Mouse (Mus musculus) G1E-ER4 (cell line): ENCODE results near the gene Peg12. TPM values are rescaled to one million over a fixed set of nuclear protein-coding genes. Genes with fewer than 3 reads are reported as not detected.

ENCODE experiments used
- GATA1 ChIP-seq: IDR thresholded peaks from one replicate; pipeline ENCODE4 v1.8.0; 2012; ENCODE audit warnings: low read length, inconsistent platforms
- polyA plus RNA-seq: library from polyadenylated mRNA; stranded (reverse); fragments of >175 nt; gene quantifications from 2 replicates; pipeline ENCODE4 v1.2.3, GENCODE M21; 2012

The Peg12 gene
- polyA plus RNA-seq: not detected in 2 replicates

GRCm38 (mm10) chr7:62463878-62464755 lies at the start of gene Peg12:
Peg12 (minus strand) TSS chr7:62464510.
- TF ChIP-seq GATA1: no peak

GRCm38 (mm10) chr7:62486139-62486538 lies 21.8 kb upstream of the Peg12 start:
- no peak for TF ChIP-seq GATA1

DNA sequence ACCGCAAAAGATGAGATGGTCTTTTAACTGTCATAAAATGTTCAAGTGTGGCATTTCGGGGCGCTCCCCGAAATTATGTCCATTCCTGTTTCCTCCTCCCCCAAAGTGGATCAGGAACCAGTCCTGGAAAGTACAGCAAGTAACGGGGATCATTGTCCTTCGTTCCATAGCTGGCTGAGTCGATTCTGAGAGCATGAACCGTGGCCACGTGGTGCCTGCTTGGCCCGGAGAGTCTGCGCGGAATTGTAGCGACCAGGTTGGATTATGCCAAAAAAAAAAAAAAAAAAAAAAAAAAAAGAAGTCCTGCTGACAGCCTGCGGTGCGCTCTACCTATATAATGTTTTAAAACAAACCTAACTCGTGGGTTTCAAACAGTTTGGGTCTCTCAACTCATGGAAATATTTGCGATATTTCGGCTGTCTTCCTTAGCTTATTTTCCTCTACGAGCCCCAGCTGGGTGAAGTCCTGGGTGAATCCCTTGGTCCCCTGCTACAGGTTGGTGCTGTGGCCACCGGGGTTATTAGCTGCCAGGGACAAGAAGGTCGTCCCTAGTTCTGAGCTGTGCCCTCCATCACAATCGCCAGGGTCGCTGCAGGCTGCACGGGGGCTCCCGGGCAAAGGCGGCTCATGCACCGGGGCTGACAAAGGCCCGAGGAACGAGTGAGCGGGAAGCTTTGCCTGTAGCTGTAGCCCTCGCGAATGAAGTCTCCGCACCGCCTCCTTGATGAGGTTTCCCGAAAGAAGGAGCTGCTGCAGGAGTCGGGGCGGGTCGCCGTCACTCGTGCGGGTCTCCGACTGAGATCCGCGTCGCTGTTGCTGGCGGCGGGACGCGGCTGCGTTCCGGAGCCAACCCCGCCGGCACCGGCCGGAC lies 1.1 kb downstream of the Peg12 start:
- no peak for TF ChIP-seq GATA1

- TF ChIP-seq GATA1: no peak
Measured at GRCm38 (mm10) chr7:62462229-62463006, 1.9 kb downstream of the Peg12 start.

DNA sequence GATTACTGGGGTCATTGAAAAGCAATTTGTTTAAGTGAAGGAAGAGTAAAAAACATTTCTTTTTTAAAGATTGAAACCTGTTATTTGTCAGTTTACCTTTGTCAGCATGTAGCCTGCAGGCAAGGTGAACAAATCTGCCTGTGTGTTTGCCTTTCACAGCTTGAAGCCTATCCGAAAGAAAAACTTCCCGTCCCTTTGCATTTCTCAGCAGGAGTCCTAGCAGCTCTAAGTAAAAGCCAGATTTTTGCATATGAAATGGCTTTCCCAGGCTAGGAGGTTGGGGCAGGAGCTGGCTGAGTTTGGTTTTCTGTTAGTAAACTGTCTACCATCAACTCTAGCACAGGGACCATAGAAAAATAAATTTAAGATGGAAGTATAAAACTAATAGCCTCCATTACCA lies 12.0 kb downstream of the Peg12 start:
- no peak for TF ChIP-seq GATA1

- no peak for TF ChIP-seq GATA1
Measured at GRCm38 (mm10) chr7:62445431-62446165, 18.7 kb downstream of the Peg12 start.

GRCm38 (mm10) chr7:62436394-62436793 lies 27.9 kb downstream of the Peg12 start:
- no peak for TF ChIP-seq GATA1

DNA sequence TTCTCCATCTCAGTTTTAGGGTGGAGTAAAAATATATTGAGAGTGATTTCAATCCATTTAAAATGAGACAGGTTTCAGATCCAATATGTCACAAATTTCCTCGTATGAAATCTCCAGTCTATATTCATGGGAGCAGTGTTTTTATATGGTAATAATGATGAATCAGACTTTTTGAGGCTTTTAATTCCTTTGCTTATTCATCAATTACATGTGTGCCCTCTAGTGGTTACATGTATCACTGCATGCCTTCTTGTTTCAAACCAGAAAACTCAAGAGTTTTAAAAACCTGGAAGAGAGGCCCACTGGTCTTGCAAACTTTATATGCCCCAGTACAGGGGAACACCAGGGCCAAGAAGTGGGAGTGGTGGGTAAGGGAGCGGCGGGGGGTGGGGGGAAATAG lies 31.1 kb downstream of the Peg12 start:
- no peak for TF ChIP-seq GATA1

- no peak for TF ChIP-seq GATA1
Measured at GRCm38 (mm10) chr7:62428337-62428736, 36.0 kb downstream of the Peg12 start.

DNA sequence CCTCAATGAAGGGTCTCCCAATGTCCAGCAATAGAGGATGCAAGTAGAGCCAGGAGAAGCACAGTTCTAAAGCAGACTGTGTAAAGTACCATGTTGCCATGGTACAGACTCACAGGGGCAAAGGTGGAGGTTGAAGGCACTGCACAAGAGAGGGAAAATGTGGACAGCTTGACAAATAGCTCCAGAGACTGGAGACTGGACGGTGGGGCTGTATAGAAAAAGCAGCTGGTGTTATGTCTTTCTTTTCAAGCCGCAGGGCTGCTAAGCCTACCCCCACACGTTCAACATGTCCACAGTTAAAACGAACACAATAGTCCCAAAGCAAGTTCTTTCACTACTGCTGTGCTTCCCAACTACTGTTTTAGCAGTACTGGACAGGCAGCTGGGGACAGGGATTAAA lies 41.1 kb downstream of the Peg12 start:
- TF ChIP-seq GATA1: no peak

DNA sequence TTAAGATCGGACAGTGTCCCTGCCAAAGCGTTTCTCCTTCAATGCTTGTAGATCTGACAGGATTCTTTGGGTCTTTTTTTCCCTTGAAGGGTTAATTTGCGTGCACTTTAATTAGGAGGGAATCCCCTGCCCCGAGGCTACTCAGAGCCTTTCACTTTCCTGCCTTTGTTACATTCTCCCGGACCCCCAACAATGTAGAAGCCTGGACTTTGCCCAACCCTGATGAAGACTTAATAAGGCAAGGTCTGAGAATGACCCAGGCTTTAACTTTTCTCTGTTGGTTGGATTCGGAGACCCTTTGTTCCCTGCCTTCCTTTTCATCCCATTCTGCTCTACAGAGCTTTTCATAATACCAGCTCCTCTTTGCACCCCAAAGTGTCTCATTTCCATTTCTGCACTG lies 43.7 kb downstream of the Peg12 start:
- TF ChIP-seq GATA1: no peak

- no peak for TF ChIP-seq GATA1
Measured at GRCm38 (mm10) chr7:62419493-62420360, 44.6 kb downstream of the Peg12 start, which contains the start of gene Mkrn3. Mkrn3 (minus strand) TSS chr7:62420139.

GRCm38 (mm10) chr7:62419105-62419492 lies 45.2 kb downstream of the Peg12 start:
- TF ChIP-seq GATA1: no peak

DNA sequence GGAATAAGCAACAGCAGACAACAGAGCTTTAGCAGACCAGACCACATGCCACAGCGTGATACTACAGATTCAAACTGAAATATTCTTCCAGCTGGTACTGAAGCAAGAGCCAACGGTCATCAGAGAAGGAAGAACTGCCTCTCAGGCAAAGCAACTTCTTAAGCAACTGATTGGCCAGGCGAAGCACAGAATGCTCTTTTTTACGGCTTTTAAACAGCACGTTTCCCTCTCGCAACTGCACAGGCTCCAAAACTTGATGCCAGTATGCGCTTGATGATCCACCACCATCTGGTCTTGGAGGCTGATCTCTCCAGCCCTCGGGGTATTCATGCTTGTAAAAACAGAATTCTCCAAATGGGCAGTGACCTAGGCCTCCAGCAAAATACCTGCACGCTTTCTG lies 46.0 kb downstream of the Peg12 start:
- TF ChIP-seq GATA1: no peak
